Mouse (Mus musculus) adrenal gland, postnatal 4 days (tissue): Measurements from ENCODE around the gene Slc9b1. TPM values are rescaled to one million over a fixed set of nuclear protein-coding genes. Genes with fewer than 3 reads are reported as not detected.
A peak's percentile ranks its signal among the peaks of the same experiment; 100 is the strongest.

Experiments used
- DNase-seq, 2 experiments: peaks; one replicate each; pipeline ENCODE4 v3.0.0; 2021 to 2022; ENCODE audit warnings: low spot score in 2 of 2, mixed read lengths in 2 of 2
- long read RNA-seq, 2 experiments: library from polyadenylated mRNA; stranded (forward); transcript quantifications; one replicate each; pipeline ENCODE4 v2.0.0; 2021
- total RNA-seq, 2 experiments: library from RNA; stranded (reverse); gene quantifications; 2 replicates each; pipeline ENCODE4 v1.2.3; 2021

Slc9b1 gene
- total RNA-seq, result 1 to 10 TPM in 1 of 2 experiments, under 1 TPM in 1; 0.73 to 1.7 TPM
- long read RNA-seq, experiment 1, partial matches to known transcripts, result 0 of 2 reads
- long read RNA-seq, experiment 1, other reads (novel, unspliced or antisense), result 1 of 2 reads
- long read RNA-seq, experiment 2, result 0 reads

GRCm38 (mm10) chr3:135347739-135348264 is at the start of gene Slc9b1:
Slc9b1 (plus strand) TSS chr3:135348029.
- DNase-seq, result no peak

DNA sequence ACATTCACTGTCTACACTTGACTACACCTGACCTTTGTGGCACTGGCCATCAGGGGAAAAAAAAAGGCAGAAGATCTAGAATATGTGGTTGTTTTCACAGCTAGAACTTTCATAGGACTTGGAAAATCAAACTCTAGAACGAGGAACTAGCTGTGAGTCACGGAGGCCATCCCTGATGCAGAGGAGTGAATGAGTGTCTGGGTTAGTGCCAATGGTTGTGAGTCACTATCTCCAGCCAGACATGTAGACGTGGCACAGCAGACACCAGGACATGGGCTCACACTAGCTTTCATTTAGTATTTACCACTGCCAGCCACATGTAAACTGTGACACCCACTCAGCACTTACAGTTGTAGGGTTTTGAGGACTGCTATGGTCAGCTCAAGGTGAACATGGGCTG is 49.3 kb upstream of the Slc9b1 start:
- no peak for DNase-seq

DNA sequence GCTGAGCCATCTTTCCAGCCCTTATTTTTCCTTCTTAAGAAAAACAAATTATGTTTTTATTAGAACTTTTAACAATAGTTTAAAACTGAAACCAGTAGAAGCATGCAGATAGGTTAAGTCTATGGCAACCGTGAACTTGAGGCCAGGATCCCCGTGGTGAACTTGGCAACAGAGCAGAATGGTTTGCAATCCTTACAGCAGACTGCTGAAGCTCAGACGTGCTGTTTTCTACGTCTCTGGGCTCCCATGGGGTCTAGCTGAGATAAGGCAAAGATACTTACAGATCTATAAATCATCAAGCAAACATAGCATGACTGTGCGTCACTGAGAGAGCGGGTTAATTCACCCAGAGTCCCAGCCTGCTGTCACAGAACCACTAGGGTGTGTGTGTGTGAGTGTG is 47.7 kb upstream of the Slc9b1 start:
- DNase-seq, result no peak

DNA sequence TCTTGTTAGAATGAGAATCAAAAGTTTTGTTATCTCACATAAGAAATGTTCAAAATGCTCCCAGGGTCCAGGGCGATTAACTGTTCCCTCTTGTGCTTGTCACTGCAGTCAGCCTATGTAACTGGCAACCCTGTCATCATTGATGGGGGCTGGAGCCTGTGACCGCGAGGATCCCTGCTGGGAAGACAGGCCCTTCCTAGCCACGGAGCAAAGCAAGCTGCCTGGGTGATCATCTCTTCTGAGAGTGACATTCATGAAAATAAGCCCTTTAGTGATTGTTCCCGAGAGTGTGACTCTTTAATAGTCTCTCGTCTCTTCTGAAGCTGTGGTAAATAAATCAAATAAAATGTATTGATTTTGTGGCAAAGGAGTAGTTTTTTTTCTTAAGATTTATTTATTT is 43.8 kb upstream of the Slc9b1 start:
- no peak for DNase-seq

GRCm38 (mm10) chr3:135304566-135304965 is 43.3 kb upstream of the Slc9b1 start:
- no peak for DNase-seq

DNA sequence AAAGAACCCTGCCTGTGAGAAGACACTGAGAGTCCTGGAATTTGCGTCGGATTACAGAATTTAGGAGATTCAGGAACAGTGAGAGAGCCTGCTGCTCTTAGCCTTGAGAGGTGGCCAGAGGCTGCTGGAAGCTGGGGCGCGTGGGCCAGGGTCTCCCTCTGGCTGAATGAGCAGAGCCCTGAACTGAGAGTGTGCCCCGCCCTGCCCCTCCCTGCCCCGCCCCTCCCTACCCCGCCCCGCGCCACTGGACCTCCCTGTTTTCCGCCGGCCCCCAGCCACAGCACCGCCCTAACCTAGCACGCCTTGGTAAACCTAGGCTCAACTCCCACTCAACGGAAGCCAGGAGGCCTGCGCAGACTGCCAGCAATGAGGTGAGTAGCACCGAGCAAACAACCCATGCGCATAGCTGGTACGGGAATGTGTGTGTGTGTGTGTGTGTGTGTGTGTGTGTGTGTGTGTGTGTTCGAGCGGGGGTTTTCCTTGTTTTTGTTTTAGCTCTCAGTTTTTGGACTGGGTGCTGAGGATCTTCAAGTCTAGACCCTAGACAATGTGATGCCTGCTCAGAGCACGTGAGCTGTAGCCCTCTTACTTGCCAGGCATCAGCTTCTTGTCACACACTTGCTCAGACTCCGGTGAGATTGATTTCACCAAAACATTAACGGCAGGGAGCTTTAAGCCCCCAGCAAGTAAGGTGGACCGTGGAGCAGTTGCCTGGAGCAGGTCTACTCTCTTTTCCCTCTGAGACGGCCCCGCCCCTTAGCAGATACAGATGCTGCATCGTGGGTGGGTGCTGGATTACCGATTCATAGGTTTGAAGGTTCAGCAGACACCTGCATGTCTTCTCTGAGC is 40.2 kb upstream of the Slc9b1 start, which contains the start of gene Slc9b2:
Gene Slc9b2, plus strand, starts transcription at position 290 of the 849 bp plus-strand sequence.
- DNase-seq, result no peak

GRCm38 (mm10) chr3:135312916-135313491 is 34.8 kb upstream of the Slc9b1 start:
- DNase-seq, result no peak

DNA sequence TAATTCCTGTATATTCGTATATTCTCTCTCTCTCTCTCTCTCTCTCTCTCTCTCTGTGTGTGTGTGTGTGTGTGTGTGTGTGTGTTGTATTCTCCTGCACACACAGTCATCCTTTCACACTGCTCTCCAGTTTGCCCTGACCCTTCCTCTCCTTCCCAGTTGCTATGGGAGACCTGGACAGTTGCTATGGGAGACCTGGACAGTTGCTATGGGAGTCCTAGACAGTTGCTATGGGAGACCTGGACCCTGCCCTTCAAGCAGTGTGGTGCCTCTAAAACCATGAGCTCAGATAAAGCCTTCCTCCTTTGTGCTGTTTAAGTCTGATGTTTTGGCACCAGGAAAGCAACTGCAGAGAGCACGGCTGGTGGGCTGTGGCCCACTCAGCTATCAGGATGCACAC is 34.1 kb upstream of the Slc9b1 start:
- no peak for DNase-seq

DNA sequence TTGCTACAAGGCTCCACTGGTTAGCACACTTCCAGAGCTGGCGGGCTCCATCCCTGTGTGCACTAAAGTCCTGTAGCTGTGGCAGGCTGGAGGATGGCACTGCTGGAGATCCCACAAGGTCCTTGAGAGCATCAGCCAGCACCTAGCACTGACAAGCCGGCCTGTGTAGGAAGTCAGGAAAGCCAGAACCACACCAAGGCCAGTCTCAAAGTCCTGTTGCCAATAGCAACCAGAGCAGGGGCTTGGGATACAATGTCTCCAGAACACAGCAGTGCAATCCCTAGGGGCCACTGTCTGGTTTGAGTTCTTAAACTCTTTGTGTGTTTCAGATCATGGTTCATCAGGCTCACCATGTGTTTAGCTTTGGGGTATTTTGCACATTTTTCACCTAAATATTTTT is 33.0 kb upstream of the Slc9b1 start:
- DNase-seq, result no peak

DNA sequence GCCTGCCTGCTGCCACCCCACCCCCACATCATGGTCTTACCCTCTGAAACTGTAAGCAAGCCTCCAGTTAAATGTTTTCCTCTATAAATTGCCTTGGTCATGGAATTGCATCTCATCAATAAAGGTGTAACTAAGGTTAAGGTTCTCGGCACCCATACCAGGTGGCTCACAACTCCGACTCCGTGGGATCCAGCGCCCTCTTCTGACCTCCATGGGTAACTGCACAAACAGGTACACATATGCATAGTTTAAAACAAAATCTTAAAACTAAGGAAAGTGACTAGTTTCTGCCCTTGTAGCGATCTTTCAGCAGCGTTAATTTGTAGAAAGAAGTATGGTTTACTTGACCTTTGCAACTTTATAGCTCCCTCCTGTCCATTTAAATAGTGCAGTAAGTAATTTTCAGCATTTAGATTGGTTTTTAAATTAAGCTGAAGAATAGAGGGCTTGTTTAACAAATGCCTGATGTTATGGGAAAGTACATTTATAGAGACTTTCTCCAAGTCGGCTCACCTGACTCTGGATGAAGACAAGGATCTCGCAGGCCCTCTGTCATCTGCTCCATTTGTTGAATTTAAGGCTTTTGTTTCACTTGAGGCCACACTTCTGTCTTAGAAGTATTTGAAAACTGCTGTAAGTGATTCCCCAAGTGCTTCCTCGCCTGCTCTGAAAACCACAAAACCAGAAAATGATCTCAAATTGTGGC is 32.0 kb upstream of the Slc9b1 start:
- no peak for DNase-seq

GRCm38 (mm10) chr3:135318331-135318730 is 29.5 kb upstream of the Slc9b1 start:
- DNase-seq, result no peak

DNA sequence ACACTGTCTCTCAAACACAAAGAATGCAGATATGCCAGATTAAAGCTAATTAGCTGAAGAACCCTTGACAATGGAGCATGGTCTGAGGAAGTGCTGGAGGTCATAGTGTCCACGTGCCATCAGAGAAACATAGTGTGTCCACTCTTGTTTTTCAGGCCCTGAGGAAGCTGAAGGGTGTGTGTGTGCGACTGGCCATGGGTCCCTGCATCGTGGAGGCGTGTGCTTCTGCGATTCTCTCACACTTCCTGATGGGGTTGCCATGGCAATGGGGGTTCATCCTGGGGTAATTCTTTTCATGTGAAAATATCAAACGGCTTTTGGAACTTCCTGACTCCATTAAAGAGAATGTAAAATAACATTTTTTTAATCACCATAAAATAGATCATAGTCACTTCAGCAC is 23.5 kb upstream of the Slc9b1 start:
- DNase-seq, result no peak

GRCm38 (mm10) chr3:135327176-135327575 is 20.7 kb upstream of the Slc9b1 start:
- DNase-seq, result no peak

DNA sequence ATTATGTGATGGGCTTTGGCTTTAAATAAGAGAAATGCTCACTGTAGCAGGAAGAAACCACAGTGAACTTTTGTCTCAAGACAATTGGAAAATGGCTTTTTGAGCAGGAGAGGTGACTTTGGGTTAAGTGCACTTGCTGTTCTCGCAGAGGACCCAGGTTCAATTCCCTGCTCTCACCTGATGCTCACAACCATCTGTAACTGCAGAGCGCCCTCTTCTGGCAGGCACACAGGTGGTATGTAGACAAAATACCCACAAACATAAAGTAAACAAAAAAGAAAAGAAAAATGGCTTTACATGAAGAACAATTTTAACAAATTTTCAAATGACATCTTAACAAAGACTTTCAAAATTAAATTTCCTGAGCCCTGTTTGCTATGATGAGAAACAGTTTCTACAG is 20.2 kb upstream of the Slc9b1 start:
- no peak for DNase-seq

- DNase-seq, result peak in 1 of 2 experiments; percentile 26
These were observed 19.3 kb upstream of the Slc9b1 start for GRCm38 (mm10) chr3:135328560-135328959.

GRCm38 (mm10) chr3:135332691-135333090 is 15.1 kb upstream of the Slc9b1 start:
- no peak for DNase-seq

- no peak for DNase-seq
These were observed 14.1 kb upstream of the Slc9b1 start for GRCm38 (mm10) chr3:135333763-135334162.

DNA sequence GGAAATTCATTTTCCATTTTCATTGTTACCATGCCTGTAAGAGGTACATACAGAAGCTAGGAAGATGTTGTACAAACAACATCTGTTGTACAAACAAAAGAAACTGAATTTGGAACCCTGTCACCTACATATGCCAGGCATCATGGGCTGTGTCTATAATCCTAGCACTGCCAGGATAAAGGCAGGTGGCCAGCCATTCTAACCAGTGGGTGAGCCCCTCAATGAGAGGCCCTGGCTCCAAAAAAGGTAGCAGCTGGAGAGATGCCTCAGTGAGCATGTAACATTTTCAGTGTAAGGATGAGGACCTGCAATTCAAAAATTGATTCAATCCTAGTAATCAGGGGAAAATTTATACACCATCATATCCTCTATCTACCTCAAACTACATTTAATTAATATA is 1.2 kb downstream of the Slc9b1 start:
- no peak for DNase-seq

- DNase-seq, result no peak
These were observed 4.0 kb downstream of the Slc9b1 start for GRCm38 (mm10) chr3:135351857-135352256.

GRCm38 (mm10) chr3:135357394-135357793 is 9.6 kb downstream of the Slc9b1 start:
- DNase-seq, result no peak

DNA sequence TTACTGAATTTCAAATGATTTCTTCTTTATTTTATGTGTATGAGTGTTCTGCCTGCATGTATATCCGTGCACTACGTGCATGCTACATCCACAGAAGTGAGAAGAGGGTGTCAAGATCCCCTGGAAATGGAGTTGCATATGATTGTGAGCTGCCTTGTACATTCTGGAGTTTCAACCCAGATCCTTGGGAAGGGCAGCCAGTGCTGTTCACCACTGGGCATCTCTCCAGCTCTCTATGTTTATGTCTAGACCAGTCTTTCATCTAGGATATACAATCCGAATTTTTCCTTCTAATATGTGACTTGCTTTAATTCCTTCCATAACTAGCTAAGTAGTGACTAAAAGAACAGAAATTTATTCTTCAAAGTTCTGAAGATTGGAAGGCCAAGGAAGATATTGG is 28.0 kb downstream of the Slc9b1 start:
- DNase-seq, result no peak

DNA sequence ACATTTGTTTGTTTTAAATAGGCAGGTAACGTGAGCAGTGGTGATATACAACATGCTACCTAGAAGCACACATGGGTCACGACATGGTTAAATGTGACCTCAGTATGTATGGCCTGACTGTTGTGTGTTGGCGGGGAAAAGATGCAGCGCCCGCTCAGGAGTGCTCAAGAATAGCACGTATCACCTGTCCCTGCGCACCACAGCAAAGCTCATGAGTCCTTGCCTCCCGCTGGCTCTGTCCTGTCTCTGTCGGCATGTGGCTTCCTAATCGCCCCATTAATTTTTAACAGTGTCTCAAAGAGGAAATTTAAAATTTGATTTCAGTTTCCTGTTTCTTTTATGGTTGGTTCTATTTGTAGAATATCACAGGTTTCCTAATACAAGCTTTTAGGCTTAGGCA is 29.6 kb downstream of the Slc9b1 start:
- no peak for DNase-seq
